Mouse (Mus musculus) T-helper 1 cell (primary cell): ENCODE results near the gene Gm5148.

Source experiments
- in situ Hi-C: fragments of 300-600 bp; cut with MboI, MseI; formaldehyde crosslinking; loops from one replicate; pipeline ENCODE4 v1.15.1; 2025; ENCODE audit warnings: high pct_unique_total_duplicates

Gene Gm5148

DNA sequence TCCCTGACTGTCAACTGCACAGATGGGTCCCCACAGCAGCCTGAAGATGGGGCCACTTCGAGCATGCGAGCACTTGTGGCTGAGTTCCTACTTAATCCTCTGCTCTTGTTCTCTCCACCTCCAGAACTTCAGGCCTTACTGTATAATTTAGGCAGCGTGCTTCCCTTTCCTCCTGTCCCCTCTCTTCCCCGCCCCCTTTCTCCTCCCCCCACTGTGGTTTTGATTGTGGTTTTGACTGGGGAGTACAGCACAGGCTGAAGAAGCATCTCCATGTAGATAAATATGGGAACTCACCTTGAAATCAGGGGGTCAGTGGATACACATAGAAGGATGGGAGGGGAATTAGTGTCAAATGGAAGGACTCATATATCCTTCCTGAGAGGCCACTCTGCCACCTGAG, 31.3 kb downstream of the Gm5148 start:
- in situ Hi-C loops = no loop called here

DNA sequence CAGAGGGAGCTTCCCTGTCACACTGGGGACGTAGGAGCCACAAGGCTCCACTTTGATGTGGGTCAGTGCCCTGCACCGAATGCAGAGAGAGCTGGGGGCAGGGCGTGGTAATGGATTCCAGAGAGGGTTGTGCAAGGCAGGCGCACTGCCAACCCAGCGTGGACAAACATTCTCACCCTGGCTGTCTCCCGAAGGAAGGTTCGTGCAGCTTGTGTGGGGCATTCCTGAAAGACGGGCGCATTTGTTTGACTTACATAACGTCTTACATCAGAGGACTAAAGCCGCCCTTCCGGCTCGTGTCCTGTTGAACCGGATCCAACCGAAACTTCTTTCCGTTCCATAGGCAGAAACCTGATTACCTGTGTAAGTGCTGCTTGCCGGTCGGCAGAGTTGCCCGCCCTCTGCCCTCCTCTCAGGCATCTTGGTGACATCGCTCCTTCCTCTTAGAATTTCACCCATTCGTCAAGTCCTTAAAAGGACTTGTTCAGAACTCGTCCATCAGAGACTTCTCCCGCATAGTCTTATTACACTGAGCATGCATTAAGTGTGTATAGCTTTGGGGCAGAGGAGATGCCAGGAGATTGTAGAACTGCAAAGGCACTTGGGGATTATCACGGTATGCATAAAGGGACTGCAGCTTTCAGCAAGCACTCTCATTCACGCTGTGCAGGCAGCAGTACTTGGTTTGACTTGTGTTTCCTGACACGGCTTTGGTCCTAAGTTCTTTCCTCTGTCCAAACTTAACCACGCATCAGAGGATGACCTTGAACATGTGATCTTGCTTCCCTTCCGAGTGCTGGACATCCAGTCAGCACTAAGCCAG, 36.9 kb downstream of the Gm5148 start:
- in situ Hi-C loops = loop anchor here (10.0 kb wide), 1 partner anchor 1133 kb away; the partner anchor contains the start of gene Exosc9

DNA sequence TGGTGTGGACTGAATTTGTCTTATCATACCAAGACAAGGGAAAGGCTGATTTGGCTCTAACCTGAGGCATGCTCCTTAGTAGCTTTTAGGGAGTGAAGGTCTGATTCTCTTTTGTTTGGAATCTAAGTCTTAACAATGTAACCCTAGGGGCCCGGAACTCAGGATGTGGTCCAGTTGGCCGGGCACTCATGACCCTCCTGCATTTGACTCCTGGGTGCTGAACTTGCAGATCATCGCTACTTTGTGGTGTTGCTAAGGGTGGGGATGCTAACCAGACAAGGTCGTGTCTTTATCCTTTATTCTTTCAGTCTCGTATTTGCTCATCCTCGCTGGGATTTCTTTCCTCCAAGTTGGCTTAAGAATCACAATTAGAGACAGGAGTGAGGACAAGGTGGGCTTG, 37.5 kb downstream of the Gm5148 start:
- in situ Hi-C loops = loop anchor here (10.0 kb wide), 1 partner anchor 1132 kb away; the partner anchor contains the start of gene Exosc9

DNA sequence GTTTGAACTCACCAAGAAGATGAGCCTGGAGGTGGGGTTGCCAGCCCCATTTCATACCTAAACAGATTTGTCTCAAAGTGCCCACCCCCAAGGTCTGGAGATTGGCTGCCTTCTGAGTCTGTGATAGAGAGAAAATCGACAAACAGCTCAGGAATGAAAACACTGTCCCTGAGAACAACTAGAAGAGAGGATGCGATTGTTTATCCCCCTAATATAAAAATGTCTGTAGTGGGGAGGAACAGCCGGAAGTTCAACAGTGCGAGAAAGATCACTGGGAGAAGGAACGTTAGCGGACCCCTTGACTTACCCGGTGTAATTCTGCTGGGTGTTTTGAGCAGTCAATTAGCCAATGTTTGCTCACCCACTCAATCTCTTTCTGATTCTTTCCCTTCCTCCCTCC, 38.1 kb downstream of the Gm5148 start:
- in situ Hi-C loops = loop anchor here (10.0 kb wide), 1 partner anchor 1131 kb away; the partner anchor contains the start of gene Exosc9

DNA sequence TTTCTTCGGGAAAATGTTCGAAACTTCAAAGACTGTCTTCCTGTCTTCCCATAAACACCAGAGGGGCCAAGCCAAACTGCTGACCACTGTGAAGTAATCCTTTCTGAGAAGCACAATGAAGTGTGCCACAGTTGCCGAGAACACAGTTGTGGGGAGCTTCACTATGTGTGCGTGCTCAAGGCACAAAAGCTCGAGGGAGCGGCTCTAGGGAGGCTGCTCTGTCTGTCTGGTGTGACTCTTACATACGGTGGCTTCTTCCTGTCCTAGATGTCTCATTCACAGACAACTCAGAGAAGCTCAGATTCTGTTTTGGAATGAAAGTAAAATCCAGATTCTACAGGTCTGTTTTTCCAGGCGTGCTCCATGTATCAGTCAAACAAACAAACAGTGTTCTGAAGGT, 48.0 kb downstream of the Gm5148 start:
- in situ Hi-C loops = no loop called here

DNA sequence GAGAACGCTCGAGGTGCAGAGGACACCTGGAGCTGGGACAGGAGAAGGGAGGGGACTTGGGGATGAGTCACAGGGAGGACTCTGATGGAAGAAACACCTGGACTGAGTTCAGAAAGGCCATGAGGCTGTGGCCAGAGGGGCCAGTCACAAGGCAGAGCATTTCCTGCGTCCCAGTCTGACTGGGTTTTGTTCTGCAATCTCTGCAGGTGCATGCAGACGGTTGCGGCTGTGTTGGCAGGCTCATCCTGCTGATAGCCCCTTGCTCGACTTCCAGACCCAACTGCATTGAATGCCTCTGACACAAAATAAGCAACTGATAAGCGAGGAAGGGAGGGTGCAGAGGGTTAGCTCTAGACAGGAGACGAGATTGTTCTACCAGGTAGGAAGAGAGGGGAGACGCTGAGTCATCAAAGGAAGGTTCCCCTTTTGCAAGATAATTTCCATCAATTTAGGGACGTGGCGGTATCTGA, 49.2 kb downstream of the Gm5148 start:
- in situ Hi-C loops = no loop called here

DNA sequence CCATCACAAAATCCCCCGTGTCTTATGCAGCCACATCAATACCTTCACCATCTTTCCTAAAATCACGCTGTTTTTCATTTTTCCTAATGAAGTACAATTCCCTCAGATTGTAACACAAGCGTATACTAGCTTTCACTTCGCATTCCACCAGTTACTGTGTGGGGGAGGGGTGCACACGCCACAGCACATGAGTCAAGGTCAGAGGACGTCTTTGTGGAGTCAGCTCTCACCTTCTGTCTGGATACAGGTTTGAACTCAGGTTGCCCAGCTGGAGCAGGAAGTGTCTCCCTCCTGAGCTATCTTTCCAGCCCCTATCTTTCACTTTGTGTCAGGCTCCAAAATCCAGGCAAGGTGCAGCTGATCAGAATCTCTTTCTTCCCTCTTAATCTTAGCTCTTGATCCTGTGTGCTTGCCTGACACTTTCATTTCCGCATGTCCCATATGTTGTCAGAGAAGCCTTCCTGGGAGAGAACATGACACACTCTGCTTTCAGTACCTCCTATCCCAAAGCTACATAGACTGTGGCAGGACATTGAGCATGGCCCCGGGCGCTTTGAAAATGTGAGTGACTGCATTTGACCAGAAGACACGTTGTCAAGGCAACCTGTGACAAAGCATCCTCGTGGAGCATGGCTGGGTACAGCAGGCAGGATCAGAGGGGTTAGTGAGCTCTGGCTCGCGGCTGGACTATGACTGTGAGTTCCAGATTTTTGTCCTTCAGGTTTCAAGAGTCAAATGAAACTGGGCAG, 50.6 kb downstream of the Gm5148 start:
- in situ Hi-C loops = loop anchor here (25.0 kb wide), 2 partner anchors 386 to 536 kb away; partner anchors contain the start of gene Il2

DNA sequence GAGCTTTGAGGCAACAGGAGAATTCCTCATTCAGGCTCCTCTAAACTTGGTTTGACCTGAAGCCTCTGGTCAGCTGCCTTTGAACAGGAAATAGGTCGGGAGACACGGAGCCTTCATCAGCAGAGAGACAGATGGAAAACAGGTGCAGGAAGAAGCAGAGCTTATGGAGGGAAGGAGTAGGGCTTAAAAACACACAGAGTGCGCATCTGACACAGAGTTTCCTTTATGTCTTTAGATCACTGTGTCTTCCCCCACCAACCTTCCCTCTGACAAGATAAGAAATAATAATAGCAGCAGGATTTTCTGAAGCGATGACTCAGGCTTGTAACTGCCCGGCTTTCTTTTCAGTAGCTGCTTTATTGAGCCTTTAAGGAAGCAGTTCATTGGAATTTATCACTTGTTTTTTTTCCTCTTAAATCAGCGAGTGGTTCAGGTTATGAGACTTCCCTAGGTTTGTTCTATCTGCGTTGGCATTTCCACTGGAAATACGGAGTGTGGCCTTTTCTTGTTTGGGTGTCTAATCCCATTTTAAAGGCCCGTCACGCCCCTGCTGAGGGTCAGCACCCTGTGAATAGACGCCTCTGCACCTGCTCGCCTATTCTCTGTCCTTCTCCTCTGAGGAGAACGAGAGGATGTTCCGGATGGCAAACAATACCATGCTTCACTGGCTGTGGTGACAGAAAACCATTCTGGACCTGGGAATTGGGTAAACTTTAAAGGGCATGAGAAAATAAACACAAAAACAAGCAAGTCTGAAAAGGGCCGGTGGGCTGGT, 51.8 kb downstream of the Gm5148 start:
- in situ Hi-C loops = loop anchor here (25.0 kb wide), 2 partner anchors 385 to 535 kb away; partner anchors contain the start of gene Il2

DNA sequence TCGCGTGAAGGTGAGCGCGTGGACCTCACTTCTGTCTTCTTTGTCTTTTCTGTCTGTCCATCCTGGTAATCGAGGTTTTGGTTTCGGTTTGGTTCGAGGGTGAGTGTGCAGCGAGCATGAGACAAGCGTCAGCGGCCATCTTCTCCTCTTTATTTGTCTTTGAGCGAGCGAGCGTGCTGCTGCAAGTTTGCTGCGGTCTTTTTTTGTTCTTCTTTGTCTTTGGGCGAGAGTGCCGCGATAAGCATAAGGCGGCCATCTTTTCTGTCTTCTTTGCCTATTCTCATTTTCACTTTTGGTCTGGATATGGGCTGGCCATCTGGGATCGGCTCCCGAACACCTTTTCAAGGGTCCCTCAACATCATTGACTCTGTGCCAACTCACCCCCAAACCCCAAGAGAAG, 55.2 kb downstream of the Gm5148 start:
- in situ Hi-C loops = loop anchor here (25.0 kb wide), 2 partner anchors 382 to 532 kb away; partner anchors contain the start of gene Il2

DNA sequence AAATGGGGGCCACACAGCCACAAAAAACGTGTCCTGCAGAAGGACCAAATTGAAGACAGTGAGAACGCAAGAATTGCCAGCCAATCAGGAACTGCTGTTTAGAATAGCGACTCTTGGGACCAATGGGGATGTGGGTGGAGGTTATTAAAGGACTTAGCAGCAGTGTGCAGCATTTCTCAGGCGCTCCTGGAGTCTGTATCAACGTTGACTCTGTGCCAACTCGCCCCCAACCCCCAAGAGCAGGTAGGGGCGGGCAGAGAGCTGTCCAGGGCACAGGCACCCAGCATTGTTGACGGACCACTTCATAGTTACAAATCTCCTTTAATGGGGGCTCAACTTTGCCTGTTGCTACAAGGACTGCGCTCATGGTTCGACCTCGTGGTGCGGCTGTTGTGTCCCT, 55.6 kb downstream of the Gm5148 start:
- in situ Hi-C loops = loop anchor here (25.0 kb wide), 2 partner anchors 381 to 531 kb away; partner anchors contain the start of gene Il2

DNA sequence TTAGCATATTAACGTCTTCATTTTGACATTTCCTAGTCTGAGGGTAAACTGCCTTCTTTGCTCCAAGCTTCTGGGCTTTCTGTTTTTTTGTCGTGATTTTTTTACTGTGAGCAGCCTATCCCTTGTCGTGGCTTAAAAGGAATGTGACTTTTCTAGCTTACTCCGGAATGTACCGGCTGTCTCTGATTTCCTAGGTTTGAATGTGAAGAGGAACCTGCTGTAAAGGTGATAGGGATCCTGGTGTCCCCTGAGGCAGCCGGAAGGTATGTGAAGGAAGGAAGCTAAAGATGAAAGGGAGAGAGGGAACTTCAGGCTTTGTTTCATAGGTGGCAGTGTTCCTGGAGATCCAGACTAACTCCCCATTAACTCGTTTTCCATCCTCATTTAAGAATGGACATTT, 56.6 kb downstream of the Gm5148 start:
- in situ Hi-C loops = loop anchor here (25.0 kb wide), 2 partner anchors 380 to 530 kb away; partner anchors contain the start of gene Il2

DNA sequence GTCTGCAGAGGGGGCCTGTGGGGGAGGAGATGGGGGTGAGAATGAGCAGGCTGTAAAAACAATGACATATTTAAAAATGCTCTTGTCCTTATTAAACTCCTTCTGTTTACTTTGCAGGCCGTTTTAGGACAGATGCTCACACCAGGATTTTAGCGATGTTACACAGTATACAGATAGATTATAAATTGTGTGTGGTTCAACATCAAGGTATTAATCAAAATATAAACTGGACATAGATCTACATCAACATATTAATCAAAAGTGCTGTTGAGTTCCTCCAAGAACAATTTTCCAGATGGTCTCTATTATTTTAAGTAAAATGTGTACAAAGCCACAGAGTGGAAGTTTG, 57.2 kb downstream of the Gm5148 start:
- in situ Hi-C loops = loop anchor here (25.0 kb wide), 2 partner anchors 380 to 530 kb away; partner anchors contain the start of gene Il2

DNA sequence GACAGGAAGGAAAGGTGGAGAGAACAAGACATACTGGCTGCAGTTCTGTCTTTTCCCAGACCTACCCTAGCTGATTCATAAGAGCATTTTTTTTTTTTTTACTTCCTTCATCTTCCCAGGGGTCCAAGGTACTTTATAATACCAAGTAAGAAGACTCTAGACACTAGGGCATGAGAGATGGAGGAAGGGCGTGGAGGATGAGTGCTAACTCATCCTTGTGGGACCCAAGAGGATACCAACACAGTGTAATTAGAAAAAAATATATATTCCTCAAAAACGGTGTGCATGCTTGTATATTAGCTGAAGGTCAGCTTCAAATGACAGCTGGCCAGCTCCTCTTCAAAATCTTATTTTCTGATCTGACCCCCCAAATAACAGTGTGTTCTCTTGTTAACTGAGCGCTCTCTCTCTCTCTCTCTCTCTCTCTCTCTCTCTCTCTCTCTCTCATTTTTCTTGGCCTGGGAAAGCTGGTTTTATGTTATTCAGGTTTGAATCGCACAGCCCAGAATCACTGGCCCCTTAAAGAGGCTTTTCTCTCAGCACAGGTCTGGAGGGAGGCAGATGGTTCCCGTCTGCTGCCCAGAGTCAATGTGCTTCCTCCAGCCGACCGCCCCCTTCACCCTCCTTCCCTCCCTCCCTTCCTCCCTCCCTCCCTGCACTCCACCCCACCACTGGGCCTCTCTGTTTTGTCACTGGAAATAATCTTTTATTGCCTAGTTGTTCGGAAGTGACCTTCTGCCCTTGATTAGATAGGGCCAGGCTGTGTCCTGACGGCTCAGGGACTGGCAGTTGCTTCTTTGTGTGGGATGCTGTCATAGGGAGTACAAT, 57.8 kb downstream of the Gm5148 start:
- in situ Hi-C loops = loop anchor here (25.0 kb wide), 2 partner anchors 379 to 529 kb away; partner anchors contain the start of gene Il2
